Mouse (Mus musculus) hindbrain, embryonic 11.5 days (tissue): Measurements from ENCODE around the gene Tram2. TPM values are rescaled to one million over a fixed set of nuclear protein-coding genes. Genes with fewer than 3 reads are reported as not detected.
A peak's percentile ranks its signal among the peaks of the same experiment; 100 is the strongest.

Experiments
- ATAC-seq: fragments of 200-750 bp; cut with Nextera tagmentation; 2 replicates; pipeline ENCODE4 v1.8.0; 2017; ENCODE audit warnings: mild to moderate bottlenecking, moderate TSS enrichment, moderate library complexity; ENCODE audit not compliant: low FRiP score
- DNase-seq: peaks from one replicate; pipeline ENCODE4 v3.0.0-alpha.2; 2015; ENCODE audit warnings: low spot score
- H3K27ac ChIP-seq: fragments of 300-500 bp; sonication (generic); 2 replicates; pipeline ENCODE4 v1.5.1; 2014; ENCODE audit warnings: mild to moderate bottlenecking, low read depth, low read length
- H3K27me3 ChIP-seq: fragments of 300-500 bp; sonication (generic); 2 replicates; pipeline ENCODE4 v1.6.1; 2014; ENCODE audit warnings: mild to moderate bottlenecking, low read length, moderate library complexity, mixed read lengths; ENCODE audit not compliant: control insufficient read depth, insufficient read depth
- H3K36me3 ChIP-seq: fragments of 300-500 bp; sonication (generic); 2 replicates; pipeline ENCODE4 v1.6.1; 2014; ENCODE audit warnings: mild to moderate bottlenecking, low read length, moderate library complexity, mixed read lengths; ENCODE audit not compliant: control insufficient read depth, insufficient read depth
- H3K4me1 ChIP-seq: fragments of 300-500 bp; sonication (generic); replicated peaks from 2 replicates; pipeline ENCODE4 v1.6.1; 2014; ENCODE audit warnings: low read length, mixed read lengths; ENCODE audit not compliant: control insufficient read depth, insufficient read depth
- H3K4me2 ChIP-seq: fragments of 300-500 bp; sonication (generic); replicated peaks from 2 replicates; pipeline ENCODE4 v1.6.1; 2014; ENCODE audit warnings: mild to moderate bottlenecking, low read depth, low read length
- H3K4me3 ChIP-seq: fragments of 300-500 bp; sonication (generic); 2 replicates; pipeline ENCODE4 v1.5.1; 2014; ENCODE audit warnings: low read depth, low read length
- H3K9ac ChIP-seq: fragments of 300-500 bp; sonication (generic); 2 replicates; pipeline ENCODE4 v1.6.1; 2014; ENCODE audit warnings: low read depth, low read length
- H3K9me3 ChIP-seq: fragments of 300-500 bp; sonication (generic); 2 replicates; pipeline ENCODE4 v1.6.1; 2016; ENCODE audit warnings: low read length; ENCODE audit not compliant: control insufficient read depth
- WGBS: fragments of 180-500 bp; shearing (Covaris S2); extraction: QIAGEN DNeasy Blood & Tissue Kit; methylation state at CpG from one replicate; pipeline ENCODE4 v1.1.7; 2014; 5-methylcytosine and 5-hydroxymethylcytosine counted together
- polyA plus RNA-seq: library from polyadenylated mRNA; unstranded; fragments of >200 nt; fragmentation: Nextera tagmentation; extraction: Ambion mirVana; gene quantifications from 2 replicates; pipeline ENCODE4 v1.2.1, GENCODE M21; 2014

Tram2 gene
- polyA plus RNA-seq, 1 experiment from 2014 or later = 6.6 TPM

GRCm38 (mm10) chr1:20996603-20997327 lies 82.3 kb downstream of the Tram2 start:
- no peak overlapping the region for H3K27ac ChIP-seq
- ATAC-seq (peak; percentile 58; the same call in 1 of the 2 replicates), DNase-seq (peak; percentile 25)
- no peaks in the 10 kb centered on the region for H3K27me3 ChIP-seq
- 49% methylated on average over 17 of the region's 17 CpGs for whole genome bisulfite sequencing
- H3K9me3 ChIP-seq = no peaks in the 10 kb centered on the region
- no peak overlapping the region for H3K4me3 ChIP-seq
- no peaks in the 10 kb centered on the region for H3K36me3 ChIP-seq
- no peak overlapping the region for H3K4me2 ChIP-seq
- H3K9ac ChIP-seq = no peak overlapping the region
- H3K4me1 ChIP-seq = no peaks in the 10 kb centered on the region; the same call in 1 of the 2 replicates

- DNase-seq = no peak
- no peak for ATAC-seq
These were observed 83.6 kb downstream of the Tram2 start for GRCm38 (mm10) chr1:20995331-20995986.

DNA sequence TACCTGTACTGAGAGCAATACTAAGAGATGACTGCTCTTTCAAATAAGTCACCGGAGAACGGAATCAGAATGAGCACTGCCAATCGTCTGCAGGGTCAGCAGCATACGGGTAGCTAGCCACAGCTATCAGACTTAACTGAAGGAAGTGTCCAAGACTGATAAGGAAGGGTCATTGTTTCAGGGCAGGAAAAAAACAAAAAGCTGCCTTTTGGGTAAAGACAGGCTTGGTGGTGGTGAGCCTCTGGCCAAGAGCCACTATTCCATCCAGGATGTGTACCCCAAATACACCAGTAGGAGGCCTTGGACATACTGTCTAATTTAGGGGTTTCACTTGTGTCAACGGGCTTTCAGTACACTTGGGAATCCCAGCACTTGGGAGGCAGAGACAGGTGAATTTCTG lies 84.7 kb downstream of the Tram2 start:
- no peak overlapping the region for H3K9ac ChIP-seq
- H3K9me3 ChIP-seq = no peaks in the 10 kb centered on the region
- DNase-seq = no peak
- H3K4me1 ChIP-seq = no peaks in the 10 kb centered on the region; the same call in 1 of the 2 replicates
- 89% methylated on average over 5 of the region's 5 CpGs for WGBS
- no peaks in the 10 kb centered on the region for H3K27me3 ChIP-seq
- H3K27ac ChIP-seq = no peak overlapping the region
- no peaks in the 10 kb centered on the region for H3K36me3 ChIP-seq
- no peak for ATAC-seq
- no peak overlapping the region for H3K4me3 ChIP-seq
- no peak overlapping the region for H3K4me2 ChIP-seq

More at GRCm38 (mm10) chr1:20995331-20995986, 83.6 kb downstream of the Tram2 start:
- 66% methylated on average over 7 of the region's 7 CpGs for WGBS
- H3K27ac ChIP-seq = no peak overlapping the region
- no peak overlapping the region for H3K4me2 ChIP-seq
- no peaks in the 10 kb centered on the region for H3K36me3 ChIP-seq
- H3K9me3 ChIP-seq = no peaks in the 10 kb centered on the region
- H3K4me3 ChIP-seq = no peak overlapping the region
- H3K4me1 ChIP-seq = no peaks in the 10 kb centered on the region; the same call in 1 of the 2 replicates
- no peak overlapping the region for H3K9ac ChIP-seq
- H3K27me3 ChIP-seq = no peaks in the 10 kb centered on the region

GRCm38 (mm10) chr1:20993690-20994089 lies 85.3 kb downstream of the Tram2 start:
- H3K27me3 ChIP-seq = no peaks in the 10 kb centered on the region
- H3K4me3 ChIP-seq = no peak overlapping the region
- H3K9me3 ChIP-seq = no peaks in the 10 kb centered on the region
- ATAC-seq = no peak
- no peak overlapping the region for H3K27ac ChIP-seq
- no peaks in the 10 kb centered on the region; the same call in 1 of the 2 replicates for H3K4me1 ChIP-seq
- H3K4me2 ChIP-seq = no peak overlapping the region
- no peak overlapping the region for H3K9ac ChIP-seq
- WGBS = 86% methylated on average over 3 of the region's 3 CpGs
- H3K36me3 ChIP-seq = no peaks in the 10 kb centered on the region
- no peak for DNase-seq

DNA sequence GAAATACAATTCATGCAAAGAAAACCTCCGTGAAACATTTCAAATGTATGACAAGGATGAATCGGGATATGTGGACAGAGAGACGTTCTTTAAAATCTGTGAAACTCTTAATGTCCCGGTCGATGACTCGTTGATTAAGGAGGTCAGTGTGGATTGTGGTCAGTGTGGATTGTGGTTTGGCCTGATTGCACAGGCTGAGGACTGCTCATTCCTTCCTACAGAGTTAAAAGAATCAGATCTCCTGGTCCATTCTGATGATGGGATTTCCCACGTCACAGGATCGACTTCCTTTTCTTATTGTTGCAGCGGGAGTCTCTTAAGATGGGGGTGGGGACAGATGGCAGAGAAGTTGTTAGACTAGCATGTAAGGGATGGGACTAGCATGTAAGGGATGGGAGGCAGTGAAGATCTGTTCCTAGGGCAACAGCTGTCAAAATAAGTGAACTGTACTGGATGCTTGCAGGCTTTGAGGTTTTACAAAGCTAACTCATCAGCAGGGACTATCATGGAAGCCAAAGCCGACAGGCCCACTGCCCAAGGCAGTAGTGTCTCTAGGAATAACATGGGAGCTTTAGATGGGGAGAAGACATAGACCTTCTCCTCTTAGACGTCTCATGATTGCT lies 89.5 kb downstream of the Tram2 start:
- no peak for ATAC-seq
- H3K27ac ChIP-seq = no peak overlapping the region
- no peaks in the 10 kb centered on the region for H3K4me1 ChIP-seq
- no peak for DNase-seq
- H3K4me3 ChIP-seq = no peak overlapping the region
- 91% methylated on average over 11 of the region's 11 CpGs for WGBS
- no peak overlapping the region for H3K4me2 ChIP-seq
- H3K9me3 ChIP-seq = no peaks in the 10 kb centered on the region
- H3K36me3 ChIP-seq = no peaks in the 10 kb centered on the region
- no peak overlapping the region for H3K9ac ChIP-seq
- no peaks in the 10 kb centered on the region for H3K27me3 ChIP-seq

DNA sequence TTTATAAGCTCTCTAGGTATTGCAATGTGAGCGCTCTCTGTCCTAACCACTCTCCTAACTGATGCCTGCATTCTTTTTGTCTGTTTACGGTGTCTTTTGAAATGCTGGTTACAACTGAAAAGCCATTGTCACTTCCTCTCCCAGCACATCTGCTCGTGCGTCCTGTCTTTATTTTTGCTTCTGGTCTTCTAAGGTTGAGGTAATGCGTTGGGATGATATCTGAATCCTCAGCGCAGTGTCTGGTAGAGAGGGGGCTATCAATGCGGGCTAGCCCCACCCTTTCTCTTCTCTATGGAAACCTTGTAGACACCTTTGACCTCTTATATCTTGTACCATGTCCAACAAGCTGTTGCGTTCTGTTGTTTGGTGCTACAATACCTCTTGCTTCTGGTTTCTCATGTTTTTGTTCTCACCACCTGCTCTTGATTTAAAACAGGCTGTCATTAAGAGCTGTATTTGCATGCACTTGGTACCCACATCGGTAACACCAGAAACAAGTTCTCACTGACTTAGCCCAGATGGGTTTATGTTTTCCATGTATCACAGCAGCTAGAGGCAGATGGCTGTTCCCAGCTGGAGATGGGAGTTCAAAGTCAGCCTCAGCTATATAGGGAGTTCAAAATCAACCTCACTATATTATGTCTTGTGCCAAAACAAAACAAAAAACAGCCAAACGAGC lies 92.5 kb downstream of the Tram2 start:
- no peaks in the 10 kb centered on the region for H3K27me3 ChIP-seq
- H3K36me3 ChIP-seq = no peaks in the 10 kb centered on the region
- no peak overlapping the region for H3K4me2 ChIP-seq
- H3K4me3 ChIP-seq = no peak overlapping the region
- WGBS = 62% methylated on average over 10 of the region's 10 CpGs
- no peak overlapping the region for H3K9ac ChIP-seq
- no peak; the same call in 1 of the 2 replicates for ATAC-seq
- H3K27ac ChIP-seq = no peak overlapping the region
- H3K4me1 ChIP-seq = no peaks in the 10 kb centered on the region
- peak; percentile 9 for DNase-seq
- no peaks in the 10 kb centered on the region for H3K9me3 ChIP-seq

DNA sequence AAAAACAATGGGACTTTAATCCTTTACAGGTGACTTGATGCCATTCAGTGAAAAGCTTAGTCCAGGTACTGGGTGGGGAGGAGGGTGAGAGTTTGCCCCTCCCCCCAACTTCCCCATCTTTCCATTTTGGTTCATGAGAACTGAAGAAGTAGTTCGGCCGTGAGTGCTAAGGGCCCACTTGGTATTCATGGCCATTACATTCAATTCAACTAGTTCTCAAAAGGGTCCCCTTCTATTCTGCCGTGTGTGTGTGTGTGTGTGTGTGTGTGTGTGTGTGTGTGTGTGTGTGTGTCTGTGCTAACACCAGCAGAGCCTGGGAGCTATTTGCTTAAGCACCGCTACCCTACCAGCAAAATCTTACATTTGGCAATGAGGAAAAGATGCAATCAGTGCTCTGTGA lies 94.4 kb downstream of the Tram2 start:
- Histone ChIP-seq H3K36me3 (no peaks in the 10 kb centered on the region), H3K4me1 (no peaks in the 10 kb centered on the region), H3K4me3 (no peak overlapping the region), H3K27me3 (no peaks in the 10 kb centered on the region), H3K4me2 (no peak overlapping the region), H3K27ac (no peak overlapping the region), H3K9ac (no peak overlapping the region), H3K9me3 (no peaks in the 10 kb centered on the region)
- WGBS = 66% methylated on average over 4 of the region's 4 CpGs
- DNase-seq (no peak), ATAC-seq (0 out of 2 replicates have a peak, but pooled peaks have one; percentile 23)

DNA sequence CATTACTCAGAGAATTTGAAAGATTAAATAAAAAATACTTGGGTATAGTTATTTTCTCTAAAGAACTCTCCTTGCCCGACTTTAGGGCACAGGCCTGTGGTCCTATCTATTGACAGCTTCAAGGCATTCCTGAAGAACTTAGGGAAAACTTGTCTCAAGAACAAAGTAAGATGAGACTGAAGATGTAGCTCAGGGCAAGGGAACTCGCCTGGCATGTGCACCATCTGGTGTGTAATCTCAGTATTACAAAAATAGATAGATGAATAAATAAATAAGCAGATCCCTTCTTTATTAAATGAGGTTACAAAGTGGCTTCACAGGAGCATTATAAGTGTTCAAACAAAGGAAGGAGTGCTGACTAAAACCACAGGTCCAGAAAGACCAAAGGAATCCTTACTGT lies 94.9 kb downstream of the Tram2 start:
- Histone ChIP-seq H3K27me3 (no peaks in the 10 kb centered on the region), H3K4me1 (no peaks in the 10 kb centered on the region), H3K9me3 (no peaks in the 10 kb centered on the region), H3K4me2 (no peak overlapping the region), H3K36me3 (no peaks in the 10 kb centered on the region), H3K4me3 (no peak overlapping the region), H3K27ac (no peak overlapping the region), H3K9ac (no peak overlapping the region)
- DNase-seq = no peak
- 0 out of 2 replicates have a peak, but pooled peaks have one; percentile 15 for ATAC-seq
- WGBS = 81% methylated on average over 2 of the region's 2 CpGs
